Mouse (Mus musculus) heart, postnatal 0 days (tissue): Measurements from ENCODE around the gene Mapkapk3. TPM values are rescaled to one million over a fixed set of nuclear protein-coding genes. Genes with fewer than 3 reads are reported as not detected.
A peak's percentile ranks its signal among the peaks of the same experiment; 100 is the strongest.

ENCODE experiments used
- ATAC-seq: fragments of 200-750 bp; cut with Nextera tagmentation; 2 replicates; pipeline ENCODE4 v1.8.0; 2017; ENCODE audit warnings: low read depth, moderate number of reproducible peaks, moderate library complexity; ENCODE audit not compliant: insufficient read depth
- DNase-seq: peaks from one replicate; pipeline ENCODE4 v3.0.0-alpha.2; 2016; ENCODE audit warnings: low spot score
- H3K27ac ChIP-seq: fragments of 300-500 bp; sonication (generic); 2 replicates; pipeline ENCODE4 v1.5.1; 2014; ENCODE audit warnings: low read depth, mild to moderate bottlenecking
- H3K27me3 ChIP-seq: fragments of 300-500 bp; sonication (generic); 2 replicates; pipeline ENCODE4 v1.6.1; 2014; ENCODE audit warnings: low read length, mixed read lengths; ENCODE audit not compliant: control insufficient read depth, insufficient read depth
- H3K36me3 ChIP-seq: fragments of 300-500 bp; sonication (generic); replicated peaks from 2 replicates; pipeline ENCODE4 v1.6.1; 2014; ENCODE audit warnings: low read length, mixed read lengths; ENCODE audit not compliant: control insufficient read depth, insufficient read depth
- H3K4me1 ChIP-seq: fragments of 300-500 bp; sonication (generic); 2 replicates; pipeline ENCODE4 v1.6.1; 2014; ENCODE audit warnings: antibody characterized with exemption; ENCODE audit not compliant: control insufficient read depth, insufficient read depth
- H3K4me2 ChIP-seq: fragments of 300-500 bp; sonication (generic); 2 replicates; pipeline ENCODE4 v1.6.1; 2014; ENCODE audit warnings: low read depth, mild to moderate bottlenecking, low read length, moderate library complexity
- H3K4me3 ChIP-seq: fragments of 300-500 bp; sonication (generic); 2 replicates; pipeline ENCODE4 v1.5.1; 2014; ENCODE audit warnings: low read depth, low read length
- H3K9ac ChIP-seq: fragments of 300-500 bp; sonication (generic); replicated peaks from 2 replicates; pipeline ENCODE4 v1.6.1; 2014; ENCODE audit warnings: low read depth, low read length, mixed read lengths
- H3K9me3 ChIP-seq: fragments of 300-500 bp; sonication (generic); replicated peaks from 2 replicates; pipeline ENCODE4 v1.6.1; 2016; ENCODE audit warnings: low read length; ENCODE audit not compliant: control insufficient read depth
- CTCF ChIP-seq: IDR thresholded peaks from 2 replicates; pipeline ENCODE4 v1.5.1; 2016; ENCODE audit warnings: antibody characterized with exemption, control low read depth, low read depth
- EP300 ChIP-seq: IDR thresholded peaks from 2 replicates; pipeline ENCODE4 v1.6.1; 2016; ENCODE audit warnings: antibody characterized with exemption, low read depth
- WGBS: fragments of 180-500 bp; shearing (Covaris S2); extraction: QIAGEN DNeasy Blood & Tissue Kit; methylation state at CpG from one replicate; pipeline ENCODE4 v1.1.7; 2014; 5-methylcytosine and 5-hydroxymethylcytosine counted together
- polyA plus RNA-seq: library from polyadenylated mRNA; unstranded; fragments of >200 nt; fragmentation: Nextera tagmentation; extraction: Ambion mirVana; gene quantifications from 2 replicates; pipeline ENCODE4 v1.2.1, GENCODE M21; 2015
- total RNA-seq: library from RNA; depleted of rRNA; stranded (reverse); fragments of >200 nt; gene quantifications from 2 replicates; pipeline ENCODE4 v1.2.3, GENCODE M21; 2014; ENCODE audit warnings: low replicate concordance

Mapkapk3 gene
- total and polyA plus RNA-seq, 2 experiments from 2014 or later, result 14.8 to 15.1 TPM

DNA sequence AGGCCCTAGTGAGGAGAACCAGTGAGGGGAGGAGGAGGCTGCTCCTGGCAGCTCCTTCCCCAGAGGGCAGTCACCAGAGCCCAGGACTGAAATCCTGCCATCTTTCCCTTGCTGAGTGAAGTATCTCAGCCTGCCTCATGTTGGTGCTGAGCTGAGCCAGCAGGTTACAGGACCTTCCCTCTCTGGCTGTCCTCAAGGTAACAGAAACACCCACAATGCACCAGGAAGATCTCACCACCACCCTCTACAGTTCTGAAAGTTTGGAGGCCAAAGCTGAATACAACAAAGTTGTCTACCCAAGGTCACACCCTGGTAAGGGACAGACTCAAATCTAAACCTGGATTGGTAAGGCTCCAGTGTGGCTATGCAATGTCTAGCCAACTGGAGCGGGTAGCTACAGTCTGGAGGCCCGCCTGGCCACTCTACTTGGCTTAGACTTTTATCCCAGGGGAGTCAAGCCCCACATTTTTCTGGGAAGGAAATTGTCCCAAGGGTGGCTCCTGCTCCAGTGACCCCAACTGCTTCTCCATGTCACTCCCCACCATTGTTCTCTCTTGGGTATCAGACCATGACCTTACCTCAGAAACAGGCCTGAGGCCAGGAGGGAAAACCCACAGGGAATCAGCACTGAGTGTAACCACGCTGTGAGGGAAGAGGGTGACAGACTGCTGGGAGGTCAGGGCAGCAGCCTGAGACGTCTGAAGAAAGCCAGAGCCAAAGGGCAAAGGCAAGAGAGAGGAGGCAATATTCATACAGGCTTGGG lies 35.3 kb upstream of the Mapkapk3 start:
- Histone ChIP-seq H3K4me3 (no peak overlapping the region), H3K27ac (peak overlapping the region; percentile 90), H3K4me1 (peaks cover 43% of the 10 kb centered on the region), H3K9ac (no peak overlapping the region), H3K4me2 (no peak overlapping the region), H3K27me3 (no peaks in the 10 kb centered on the region), H3K9me3 (no peaks in the 10 kb centered on the region), H3K36me3 (no peaks in the 10 kb centered on the region)
- DNase-seq (no peak), ATAC-seq (no peak)
- 60% methylated on average over 4 of the region's 4 CpGs for WGBS
- TF ChIP-seq CTCF (no peak), EP300 (no peak)

DNA sequence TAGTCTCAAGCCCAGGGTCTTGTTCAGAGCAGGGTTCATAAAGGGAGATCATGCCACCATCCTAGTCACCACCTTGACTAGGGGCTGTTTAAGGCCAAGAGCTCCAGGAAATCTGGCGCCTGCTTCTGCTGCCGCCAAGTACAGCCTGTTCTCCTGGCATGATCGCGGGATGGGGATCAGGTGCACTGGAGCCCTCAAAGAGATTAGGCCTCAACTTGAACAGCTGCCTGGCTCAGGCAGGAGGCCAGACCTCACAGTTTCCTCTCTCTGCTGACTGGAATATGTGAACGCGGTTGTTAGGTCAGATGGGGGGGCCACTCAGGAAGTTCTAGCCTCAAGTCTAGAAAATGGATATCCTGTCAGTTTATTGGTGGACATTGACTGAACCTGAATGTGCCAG lies 33.9 kb upstream of the Mapkapk3 start:
- no peak overlapping the region for H3K4me3 ChIP-seq
- H3K36me3 ChIP-seq, result no peaks in the 10 kb centered on the region
- H3K4me1 ChIP-seq, result peaks cover 43% of the 10 kb centered on the region
- peak overlapping the region; percentile 90 for H3K27ac ChIP-seq
- TF ChIP-seq EP300 (peak; percentile 100), CTCF (no peak)
- no peak overlapping the region for H3K4me2 ChIP-seq
- DNase-seq (peak; percentile 89), ATAC-seq (peak; percentile 87)
- no peaks in the 10 kb centered on the region for H3K9me3 ChIP-seq
- WGBS, result 3% methylated on average over 6 of the region's 6 CpGs
- H3K9ac ChIP-seq, result no peak overlapping the region
- no peaks in the 10 kb centered on the region for H3K27me3 ChIP-seq

GRCm38 (mm10) chr9:107322461-107323050 lies 32.9 kb upstream of the Mapkapk3 start:
- H3K36me3 ChIP-seq, result no peaks in the 10 kb centered on the region
- no peaks in the 10 kb centered on the region for H3K27me3 ChIP-seq
- ATAC-seq (no peak), DNase-seq (no peak)
- H3K9me3 ChIP-seq, result no peaks in the 10 kb centered on the region
- WGBS, result 61% methylated on average over 8 of the region's 8 CpGs
- H3K4me3 ChIP-seq, result no peak overlapping the region
- peak overlapping the region; percentile 90 for H3K27ac ChIP-seq
- no peak overlapping the region for H3K9ac ChIP-seq
- TF ChIP-seq CTCF, result no peak
- TF ChIP-seq EP300, result no peak
- H3K4me2 ChIP-seq, result no peak overlapping the region
- peaks cover 43% of the 10 kb centered on the region for H3K4me1 ChIP-seq

DNA sequence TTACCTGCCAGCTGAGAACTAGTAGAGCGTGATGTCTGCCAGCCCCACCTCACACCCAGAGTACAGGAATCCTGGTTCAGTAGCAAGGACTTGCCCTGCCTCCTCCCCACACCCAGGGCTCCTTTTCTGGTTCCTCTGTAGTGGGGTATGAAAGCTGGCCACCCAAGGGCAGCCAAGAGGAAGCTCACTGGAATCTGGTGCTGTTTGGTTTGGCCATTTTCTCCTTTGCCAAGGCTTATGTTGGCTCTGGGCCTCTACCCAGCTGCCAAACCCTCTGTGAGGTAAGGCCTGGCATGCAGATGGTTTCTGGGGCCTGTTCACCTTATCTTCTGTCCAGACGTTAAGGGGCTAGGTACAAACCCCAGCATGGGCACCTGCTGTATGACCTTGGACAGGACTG lies 26.1 kb upstream of the Mapkapk3 start:
- Histone ChIP-seq H3K27me3 (no peaks in the 10 kb centered on the region), H3K4me2 (no peak overlapping the region), H3K4me3 (no peak overlapping the region), H3K9ac (no peak overlapping the region), H3K4me1 (peaks cover 10% of the 10 kb centered on the region), H3K9me3 (no peaks in the 10 kb centered on the region), H3K27ac (no peak overlapping the region), H3K36me3 (no peaks in the 10 kb centered on the region)
- TF ChIP-seq CTCF (no peak), EP300 (no peak)
- no peak for DNase-seq
- peak; percentile 17; the same call in 1 of the 2 replicates for ATAC-seq
- 48% methylated on average over 2 of the region's 2 CpGs for WGBS

DNA sequence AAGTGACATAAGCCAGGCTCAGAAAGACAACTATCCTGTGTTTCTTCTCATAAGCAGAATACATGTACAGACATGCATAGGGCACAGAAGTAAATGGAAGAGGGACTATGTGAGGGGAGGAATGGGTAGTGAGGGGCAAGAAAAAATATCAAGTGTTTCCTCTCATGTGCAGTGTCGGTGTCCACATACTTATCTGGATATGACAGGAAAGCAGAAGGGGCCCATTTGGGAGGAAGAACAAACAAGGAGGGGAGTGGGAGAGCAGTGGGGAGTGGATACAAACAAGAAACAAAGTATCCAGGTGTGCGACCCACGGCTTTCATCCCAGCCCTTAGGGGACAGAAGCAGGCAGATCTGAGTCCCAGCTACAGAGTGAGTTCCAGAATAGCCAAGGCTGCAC lies 24.2 kb upstream of the Mapkapk3 start:
- 49% methylated on average over 3 of the region's 3 CpGs for WGBS
- H3K36me3 ChIP-seq, result no peaks in the 10 kb centered on the region
- H3K4me3 ChIP-seq, result no peak overlapping the region
- no peak overlapping the region for H3K9ac ChIP-seq
- no peak for DNase-seq
- H3K4me2 ChIP-seq, result no peak overlapping the region
- H3K9me3 ChIP-seq, result no peaks in the 10 kb centered on the region
- H3K4me1 ChIP-seq, result peaks cover 20% of the 10 kb centered on the region
- no peak for ATAC-seq
- H3K27me3 ChIP-seq, result no peaks in the 10 kb centered on the region
- no peak for TF ChIP-seq CTCF
- no peak for TF ChIP-seq EP300
- H3K27ac ChIP-seq, result no peak overlapping the region
